Mouse (Mus musculus): ENCODE measurements around the gene Slc7a1. TPM values are rescaled to one million over a fixed set of nuclear protein-coding genes. Genes with fewer than 3 reads are reported as not detected.
A peak's percentile ranks its signal among the peaks of the same experiment; 100 is the strongest.

Slc7a1 gene
- polyA plus RNA-seq, 1 experiment = 10.6 TPM

DNA sequence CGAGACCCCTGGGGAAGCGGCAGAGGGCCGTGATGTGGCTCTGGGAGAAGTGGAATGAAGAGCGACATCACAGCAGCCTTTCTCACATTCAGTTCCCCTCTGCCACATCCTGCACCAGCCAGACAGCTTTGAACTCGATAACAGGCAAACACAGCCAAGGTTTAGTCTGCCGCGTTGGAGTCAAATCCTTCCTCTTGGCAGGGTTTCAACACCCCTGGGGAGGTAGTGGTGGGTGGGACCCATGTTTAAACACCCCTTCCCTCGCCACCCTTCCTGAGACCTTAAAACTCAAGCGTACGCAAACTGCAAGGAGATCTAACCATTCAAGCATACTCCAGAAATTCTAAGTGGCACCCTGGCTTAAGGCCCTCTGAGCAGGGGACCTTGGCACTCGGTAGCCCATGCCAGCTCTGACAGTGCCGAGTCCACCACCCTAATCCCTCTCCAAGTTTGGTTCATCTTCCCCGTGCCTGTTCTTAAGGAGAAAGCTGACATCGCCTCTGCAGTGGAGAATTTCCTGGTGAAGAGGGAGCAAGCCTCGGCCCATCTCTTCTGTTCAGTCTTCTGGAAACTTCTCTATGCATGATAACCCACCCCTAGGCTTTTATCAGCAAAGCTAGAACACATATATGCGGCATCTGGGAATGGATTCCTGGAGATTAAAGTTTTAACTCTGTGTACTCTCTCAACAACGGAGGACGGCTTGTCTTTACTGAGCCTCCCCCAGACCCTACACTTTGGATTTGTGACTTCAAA lies 11.3 kb downstream of the Slc7a1 start:
- Histone ChIP-seq H3K27ac (ENCODE audit: control insufficient read depth, insufficient read depth, low read depth, low read length, poor library complexity) (peak overlapping the region; percentile 87), H3K4me1 (ENCODE audit: control insufficient read depth, insufficient read depth, low read length) (peaks cover 3% of the 10 kb centered on the region), H3K4me3 (replicated peaks; ENCODE audit: control insufficient read depth, low read depth, low read length) (peak overlapping the region; percentile 20)
- 38% methylated on average over 18 of the region's 18 CpGs for WGBS
- TF ChIP-seq POLR2A (IDR thresholded peaks at IDR 0.05; ENCODE audit: borderline replicate concordance, control insufficient read depth, low read depth, low read length) = no peak
- no peak for TF ChIP-seq CTCF (IDR thresholded peaks at IDR 0.05; ENCODE audit: control insufficient read depth, insufficient read depth, low read length)

DNA sequence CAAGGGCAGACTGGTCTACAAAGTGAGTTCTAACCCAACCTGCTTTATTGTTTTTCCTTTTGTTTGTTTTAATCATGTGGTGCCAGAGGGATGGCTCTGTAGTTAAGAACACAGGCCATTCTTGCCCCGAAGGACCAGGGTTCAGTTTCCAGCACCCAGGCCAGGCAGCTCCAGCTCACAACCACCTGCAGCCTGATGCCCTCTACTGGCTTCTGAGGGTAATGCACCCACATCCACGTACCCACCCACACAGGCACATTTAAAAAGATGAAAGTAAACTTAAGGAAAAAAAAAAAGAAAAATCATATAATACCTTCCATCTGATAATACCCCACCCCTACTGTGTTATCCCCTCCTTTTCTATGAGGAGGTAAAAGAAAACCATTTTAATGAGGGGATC lies 11.9 kb downstream of the Slc7a1 start:
- WGBS = 90% methylated on average over 2 of the region's 2 CpGs
- no peak for TF ChIP-seq POLR2A (IDR thresholded peaks at IDR 0.05; ENCODE audit: borderline replicate concordance, control insufficient read depth, low read depth, low read length)
- TF ChIP-seq CTCF (IDR thresholded peaks at IDR 0.05; ENCODE audit: control insufficient read depth, insufficient read depth, low read length) = peak; percentile 50; the same call in 1 of the 2 replicates
- Histone ChIP-seq H3K4me3 (replicated peaks; ENCODE audit: control insufficient read depth, low read depth, low read length) (no peak overlapping the region), H3K27ac (ENCODE audit: control insufficient read depth, insufficient read depth, low read depth, low read length, poor library complexity) (peak overlapping the region; percentile 87), H3K4me1 (ENCODE audit: control insufficient read depth, insufficient read depth, low read length) (peaks cover 3% of the 10 kb centered on the region)

GRCm38 (mm10) chr5:148386471-148386870 lies 13.2 kb downstream of the Slc7a1 start:
- TF ChIP-seq POLR2A (IDR thresholded peaks at IDR 0.05; ENCODE audit: borderline replicate concordance, control insufficient read depth, low read depth, low read length) (no peak), CTCF (IDR thresholded peaks at IDR 0.05; ENCODE audit: control insufficient read depth, insufficient read depth, low read length) (0 out of 2 replicates have a peak, but pooled peaks have one; percentile 18)
- WGBS = 91% methylated on average over 9 of the region's 9 CpGs
- no peak overlapping the region for H3K4me3 ChIP-seq (replicated peaks; ENCODE audit: control insufficient read depth, low read depth, low read length)
- peaks cover 3% of the 10 kb centered on the region for H3K4me1 ChIP-seq (ENCODE audit: control insufficient read depth, insufficient read depth, low read length)
- no peak overlapping the region for H3K27ac ChIP-seq (ENCODE audit: control insufficient read depth, insufficient read depth, low read depth, low read length, poor library complexity)

DNA sequence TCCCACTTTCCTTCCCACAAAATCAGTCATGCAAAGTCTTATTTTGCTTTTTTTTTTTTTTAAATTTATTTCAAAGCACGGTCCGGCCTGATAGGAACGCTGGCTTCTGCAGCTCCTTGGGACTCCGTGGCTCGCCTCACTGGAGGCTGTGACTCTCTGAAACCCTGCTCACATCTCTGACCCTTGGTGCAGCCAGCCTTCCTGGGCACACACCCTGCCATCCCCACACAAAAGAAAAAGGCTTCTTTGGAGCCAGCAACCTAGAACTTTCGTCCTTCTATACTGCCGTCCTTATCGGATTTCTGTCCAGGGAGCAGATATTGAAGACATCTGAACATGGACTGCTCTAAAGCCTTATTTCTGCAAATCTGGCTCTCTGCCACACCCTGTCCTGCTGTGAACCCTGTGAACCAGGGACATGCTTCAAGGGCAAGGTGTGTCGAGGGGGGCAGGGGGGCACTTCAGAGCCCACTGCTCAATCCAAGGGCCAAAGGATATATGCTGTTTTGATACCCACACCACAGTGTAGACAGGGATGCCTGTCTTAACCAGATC lies 15.1 kb downstream of the Slc7a1 start:
- Histone ChIP-seq H3K4me3 (replicated peaks; ENCODE audit: control insufficient read depth, low read depth, low read length) (no peak overlapping the region), H3K4me1 (ENCODE audit: control insufficient read depth, insufficient read depth, low read length) (peaks cover 1% of the 10 kb centered on the region; the same call in 1 of the 2 replicates), H3K27ac (ENCODE audit: control insufficient read depth, insufficient read depth, low read depth, low read length, poor library complexity) (no peak overlapping the region)
- 91% methylated on average over 9 of the region's 9 CpGs for WGBS
- TF ChIP-seq POLR2A (IDR thresholded peaks at IDR 0.05; ENCODE audit: borderline replicate concordance, control insufficient read depth, low read depth, low read length) = no peak
- no peak for TF ChIP-seq CTCF (IDR thresholded peaks at IDR 0.05; ENCODE audit: control insufficient read depth, insufficient read depth, low read length)

- Histone ChIP-seq H3K4me1 (ENCODE audit: control insufficient read depth, insufficient read depth, low read length) (peaks cover 1% of the 10 kb centered on the region; the same call in 1 of the 2 replicates), H3K4me3 (replicated peaks; ENCODE audit: control insufficient read depth, low read depth, low read length) (no peak overlapping the region), H3K27ac (ENCODE audit: control insufficient read depth, insufficient read depth, low read depth, low read length, poor library complexity) (no peak overlapping the region)
- 37% methylated on average over 14 of the region's 14 CpGs for WGBS
- no peak for TF ChIP-seq CTCF (IDR thresholded peaks at IDR 0.05; ENCODE audit: control insufficient read depth, insufficient read depth, low read length)
- no peak for TF ChIP-seq POLR2A (IDR thresholded peaks at IDR 0.05; ENCODE audit: borderline replicate concordance, control insufficient read depth, low read depth, low read length)
Measured at GRCm38 (mm10) chr5:148383841-148384500, 15.7 kb downstream of the Slc7a1 start.

GRCm38 (mm10) chr5:148381083-148381482 lies 18.6 kb downstream of the Slc7a1 start:
- 90% methylated on average over 8 of the region's 8 CpGs for WGBS
- peaks cover 2% of the 10 kb centered on the region; the same call in 1 of the 2 replicates for H3K4me1 ChIP-seq (ENCODE audit: control insufficient read depth, insufficient read depth, low read length)
- TF ChIP-seq POLR2A (IDR thresholded peaks at IDR 0.05; ENCODE audit: borderline replicate concordance, control insufficient read depth, low read depth, low read length) = no peak
- no peak for TF ChIP-seq CTCF (IDR thresholded peaks at IDR 0.05; ENCODE audit: control insufficient read depth, insufficient read depth, low read length)

GRCm38 (mm10) chr5:148380246-148380504 lies 19.5 kb downstream of the Slc7a1 start:
- no peak overlapping the region for H3K27ac ChIP-seq (ENCODE audit: control insufficient read depth, insufficient read depth, low read depth, low read length, poor library complexity)

More at GRCm38 (mm10) chr5:148381083-148381482, 18.6 kb downstream of the Slc7a1 start:
- Histone ChIP-seq H3K27ac (ENCODE audit: control insufficient read depth, insufficient read depth, low read depth, low read length, poor library complexity) (no peak overlapping the region), H3K4me3 (replicated peaks; ENCODE audit: control insufficient read depth, low read depth, low read length) (no peak overlapping the region)

More at GRCm38 (mm10) chr5:148380246-148380504, 19.5 kb downstream of the Slc7a1 start:
- Histone ChIP-seq H3K4me3 (replicated peaks; ENCODE audit: control insufficient read depth, low read depth, low read length) (no peak overlapping the region), H3K4me1 (ENCODE audit: control insufficient read depth, insufficient read depth, low read length) (peaks cover 2% of the 10 kb centered on the region; the same call in 1 of the 2 replicates)
- TF ChIP-seq POLR2A (IDR thresholded peaks at IDR 0.05; ENCODE audit: borderline replicate concordance, control insufficient read depth, low read depth, low read length) = no peak
- no peak for TF ChIP-seq CTCF (IDR thresholded peaks at IDR 0.05; ENCODE audit: control insufficient read depth, insufficient read depth, low read length)
- WGBS = 85% methylated on average over 6 of the region's 6 CpGs

All from bone marrow, adult 2 months (tissue).